Mouse (Mus musculus): Measurements from ENCODE around the gene Wfdc21. TPM values are rescaled to one million over a fixed set of nuclear protein-coding genes. Genes with fewer than 3 reads are reported as not detected.
A peak's percentile ranks its signal among the peaks of the same experiment; 100 is the strongest.

Wfdc21 gene
- polyA plus RNA-seq, 1 experiment from 2014 or later: 13.4 TPM

DNA sequence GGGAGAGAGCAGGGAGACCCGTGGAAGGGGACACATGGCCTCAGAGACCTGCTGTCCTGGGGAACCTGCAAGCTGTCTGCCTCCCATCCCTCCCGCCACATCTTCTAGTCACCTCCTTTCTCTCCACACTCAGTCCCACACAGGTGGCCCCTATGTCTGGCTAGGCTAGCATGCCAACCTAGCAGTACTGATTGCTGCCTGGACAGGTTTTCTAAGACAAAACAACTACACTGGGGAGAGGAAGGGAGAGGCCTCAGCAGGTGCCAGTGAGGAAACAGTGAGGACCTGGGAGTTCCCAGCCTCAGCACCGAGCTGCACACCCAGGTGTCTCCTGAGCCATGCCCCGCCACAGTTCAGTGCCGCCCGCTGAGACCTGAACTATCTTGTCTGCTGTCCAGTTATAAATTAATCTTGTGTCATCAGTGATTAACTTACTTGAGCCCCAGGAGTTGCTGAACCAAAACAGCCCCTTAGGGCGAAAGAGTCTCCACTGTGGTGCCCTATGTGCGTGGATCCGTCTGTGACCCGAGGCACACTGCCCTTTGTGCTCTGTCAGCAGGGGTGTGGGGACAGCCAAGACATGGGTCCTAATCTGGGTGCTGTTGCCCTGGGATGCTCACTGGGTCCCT lies 50.4 kb downstream of the Wfdc21 start:
- no peak for DNase-seq (ENCODE audit: low spot score)

DNA sequence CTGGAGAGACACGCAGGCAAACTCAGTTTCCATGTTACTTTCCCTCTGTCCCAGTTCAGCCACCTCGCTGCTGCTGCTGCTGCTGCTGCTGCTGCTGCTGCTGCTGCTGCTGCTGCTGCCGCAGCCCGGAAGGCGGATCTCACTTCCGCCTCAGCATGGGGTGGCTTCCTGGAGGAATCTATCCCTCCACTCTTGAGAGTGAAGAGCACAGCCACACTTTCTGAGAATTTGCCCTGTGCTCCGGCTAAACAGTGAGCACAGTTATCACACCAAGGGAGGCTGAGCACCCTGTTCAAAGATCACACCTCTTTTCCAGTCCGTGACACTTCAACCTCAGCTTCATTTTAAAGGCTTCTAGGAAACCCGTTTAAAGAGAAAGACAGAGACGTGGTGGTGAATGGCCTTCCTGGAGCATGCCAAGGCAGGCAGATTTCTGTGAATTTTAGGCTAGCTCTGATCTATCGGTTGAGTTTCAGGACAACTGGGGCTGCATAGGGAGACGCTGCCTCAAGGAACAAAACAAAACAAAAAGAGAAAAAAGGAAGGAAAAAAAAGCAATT lies 53.2 kb downstream of the Wfdc21 start:
- DNase-seq (ENCODE audit: low spot score): no peak

DNA sequence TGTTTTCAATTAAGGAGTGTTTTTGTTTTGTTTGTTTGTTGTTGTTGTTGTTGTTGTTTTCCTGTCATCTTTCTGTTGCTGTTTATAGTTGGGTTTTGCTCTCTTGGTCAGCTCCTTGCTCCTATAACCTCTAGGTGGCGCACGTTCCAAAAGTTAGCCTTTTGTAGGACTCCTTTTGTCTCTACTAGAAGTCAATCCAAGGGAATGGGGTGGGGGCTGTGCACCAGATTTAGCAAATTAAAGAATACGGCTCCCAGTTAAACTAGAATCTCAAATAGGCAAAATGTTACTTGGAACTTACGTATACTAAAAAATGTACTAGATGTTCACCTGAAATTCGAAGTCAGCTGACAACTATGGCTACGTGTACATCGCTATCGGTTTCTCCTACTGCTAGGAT lies 55.4 kb downstream of the Wfdc21 start:
- peak; percentile 27 for DNase-seq (ENCODE audit: low spot score)

Other genes starting within 250 kb of the Wfdc21 start
- gene Heatr9, start 224.8 kb upstream of the Wfdc21 start, polyA plus RNA-seq (2015; fragmentation: Nextera tagmentation; extraction: Ambion mirVana): not detected in 2 replicates
- gene Ccl5, start 216.4 kb upstream of the Wfdc21 start, polyA plus RNA-seq (2015; fragmentation: Nextera tagmentation; extraction: Ambion mirVana): 44.9 and 47.3 TPM in 2 replicates
- 7.5 and 8.4 TPM in 2 replicates for gene Ccl9, start 168.3 kb upstream of the Wfdc21 start, polyA plus RNA-seq (2015; fragmentation: Nextera tagmentation; extraction: Ambion mirVana)
- gene Ccl6, start 153.9 kb upstream of the Wfdc21 start, polyA plus RNA-seq (2015; fragmentation: Nextera tagmentation; extraction: Ambion mirVana): 12.1 and 13.7 TPM in 2 replicates
- not detected in 2 replicates for gene Rpl9-ps1, start 101.3 kb upstream of the Wfdc21 start, polyA plus RNA-seq (2015; fragmentation: Nextera tagmentation; extraction: Ambion mirVana)
- gene Ccl3, start 97.6 kb upstream of the Wfdc21 start, polyA plus RNA-seq (2015; fragmentation: Nextera tagmentation; extraction: Ambion mirVana): 0.68 and 1.5 TPM in 2 replicates
- 3.0 and 3.2 TPM in 2 replicates for gene Ccl4, start 84.4 kb upstream of the Wfdc21 start, polyA plus RNA-seq (2015; fragmentation: Nextera tagmentation; extraction: Ambion mirVana)
- gene Wfdc17, start 42.9 kb upstream of the Wfdc21 start, polyA plus RNA-seq (2015; fragmentation: Nextera tagmentation; extraction: Ambion mirVana): 17.2 and 17.8 TPM in 2 replicates
- gene Wfdc18, start 37.9 kb upstream of the Wfdc21 start, polyA plus RNA-seq (2015; fragmentation: Nextera tagmentation; extraction: Ambion mirVana): 48.5 and 54.9 TPM in 2 replicates
- 19.4 and 23.5 TPM in 2 replicates for gene Heatr6, start 6.8 kb downstream of the Wfdc21 start, polyA plus RNA-seq (2015; fragmentation: Nextera tagmentation; extraction: Ambion mirVana)
- gene Hnf1b, start 103.1 kb downstream of the Wfdc21 start, polyA plus RNA-seq (2015; fragmentation: Nextera tagmentation; extraction: Ambion mirVana): not detected in 2 replicates
- 51.0 and 51.2 TPM in 2 replicates for gene Ddx52, start 195.1 kb downstream of the Wfdc21 start, polyA plus RNA-seq (2015; fragmentation: Nextera tagmentation; extraction: Ambion mirVana)
- 16.7 and 17.6 TPM in 2 replicates for gene Synrg, start 217.5 kb downstream of the Wfdc21 start, polyA plus RNA-seq (2015; fragmentation: Nextera tagmentation; extraction: Ambion mirVana)

Data from thymus, postnatal 0 days (tissue).